Mouse (Mus musculus) frontal cortex, adult (tissue): ENCODE measurements around the gene Gm49337.
"Not testable (repeated sequence)": the region's sequence is repeated elsewhere in the genome, so short reads cannot be mapped to it uniquely, and the experiment has no call there.

Experiments
- ATAC-seq: cut with Nextera tagmentation; 2 replicates; pipeline ENCODE4 v1.9.2; 2017; ENCODE audit warnings: mild to moderate bottlenecking, moderate library complexity, mixed read lengths; ENCODE audit not compliant: low TSS enrichment

Gm49337 gene

GRCm38 (mm10) chr4:116208891-116209290 lies 35.7 kb downstream of the Gm49337 start:
- ATAC-seq = no peak

GRCm38 (mm10) chr4:116215895-116216605 lies 42.9 kb downstream of the Gm49337 start:
- no peak for ATAC-seq

- ATAC-seq = no peak
Measured at GRCm38 (mm10) chr4:116217046-116217445, 43.9 kb downstream of the Gm49337 start.

GRCm38 (mm10) chr4:116217661-116218060 lies 44.5 kb downstream of the Gm49337 start:
- not testable (repeated sequence) for ATAC-seq

- no peak for ATAC-seq
Measured at GRCm38 (mm10) chr4:116219056-116219455, 45.9 kb downstream of the Gm49337 start.

- ATAC-seq = no peak
Measured at GRCm38 (mm10) chr4:116220071-116220650, 47.0 kb downstream of the Gm49337 start.

- ATAC-seq = peak; percentile 24
Measured at GRCm38 (mm10) chr4:116220780-116221139, 47.6 kb downstream of the Gm49337 start.

- peak; percentile 99 for ATAC-seq
Measured at GRCm38 (mm10) chr4:116221140-116221851, 48.1 kb downstream of the Gm49337 start, which contains the start of gene Pik3r3. Pik3r3 (plus strand) TSS chr4:116221618.

- ATAC-seq = peak; percentile 5; the same call in 1 of the 2 replicates
Measured at GRCm38 (mm10) chr4:116221996-116222842, 49.0 kb downstream of the Gm49337 start.

GRCm38 (mm10) chr4:116222843-116223119 lies 49.6 kb downstream of the Gm49337 start:
- no peak for ATAC-seq

- ATAC-seq = peak; percentile 92
Measured at GRCm38 (mm10) chr4:116243377-116243776, 70.2 kb downstream of the Gm49337 start.

- ATAC-seq = no peak
Measured at GRCm38 (mm10) chr4:116244240-116244639, 71.1 kb downstream of the Gm49337 start.

GRCm38 (mm10) chr4:116245926-116246325 lies 72.7 kb downstream of the Gm49337 start:
- ATAC-seq = not testable (repeated sequence)

- ATAC-seq = no peak
Measured at GRCm38 (mm10) chr4:116249986-116250385, 76.8 kb downstream of the Gm49337 start.

GRCm38 (mm10) chr4:116268220-116268619 lies 95.0 kb downstream of the Gm49337 start:
- no peak for ATAC-seq

GRCm38 (mm10) chr4:116282211-116282610 lies 109.0 kb downstream of the Gm49337 start:
- no peak for ATAC-seq

- peak; percentile 94 for ATAC-seq
Measured at GRCm38 (mm10) chr4:116291561-116291960, 118.4 kb downstream of the Gm49337 start.

- no peak for ATAC-seq
Measured at GRCm38 (mm10) chr4:116293296-116293695, 120.1 kb downstream of the Gm49337 start.

GRCm38 (mm10) chr4:116300878-116301355 lies 127.7 kb downstream of the Gm49337 start:
- peak; percentile 64; the same call in 1 of the 2 replicates for ATAC-seq

GRCm38 (mm10) chr4:116304551-116304950 lies 131.4 kb downstream of the Gm49337 start:
- no peak for ATAC-seq

- no peak for ATAC-seq
Measured at GRCm38 (mm10) chr4:116317575-116317974, 144.4 kb downstream of the Gm49337 start.

GRCm38 (mm10) chr4:116322127-116322526 lies 148.9 kb downstream of the Gm49337 start:
- ATAC-seq = peak; percentile 38; the same call in 1 of the 2 replicates
